Mouse (Mus musculus): ENCODE measurements around the gene Zfp871. TPM values are rescaled to one million over a fixed set of nuclear protein-coding genes. Genes with fewer than 3 reads are reported as not detected.

Gene Zfp871
- polyA plus RNA-seq, 1 experiment: 13.5 TPM

Other genes starting within 250 kb of the Zfp871 start
- gene Cyp4f37, start 167.0 kb downstream of the Zfp871 start, polyA plus RNA-seq (2011; ENCODE audit: insufficient read depth, insufficient read length, low replicate concordance, missing spikeins): not detected in 2 replicates
- not detected in 2 replicates for gene Cyp4f40, start 129.4 kb downstream of the Zfp871 start, polyA plus RNA-seq (2011; ENCODE audit: insufficient read depth, insufficient read length, low replicate concordance, missing spikeins)
- gene Cyp4f15, start 102.7 kb downstream of the Zfp871 start, polyA plus RNA-seq (2011; ENCODE audit: insufficient read depth, insufficient read length, low replicate concordance, missing spikeins): 0.97 TPM in 1 of 2 replicates, not detected in the other
- 0.45 and 1.3 TPM in 2 replicates for gene Zfp811, start 21.6 kb upstream of the Zfp871 start, polyA plus RNA-seq (2011; ENCODE audit: insufficient read depth, insufficient read length, low replicate concordance, missing spikeins)
- 0.49 and 5.1 TPM in 2 replicates for gene Zfp799, start 42.0 kb upstream of the Zfp871 start, polyA plus RNA-seq (2011; ENCODE audit: insufficient read depth, insufficient read length, low replicate concordance, missing spikeins)
- 0.81 and 1.6 TPM in 2 replicates for gene Zfp870, start 103.4 kb upstream of the Zfp871 start, polyA plus RNA-seq (2011; ENCODE audit: insufficient read depth, insufficient read length, low replicate concordance, missing spikeins)
- 1.00 TPM in 1 of 2 replicates, not detected in the other for gene Cyp4f14, start 129.1 kb upstream of the Zfp871 start, polyA plus RNA-seq (2011; ENCODE audit: insufficient read depth, insufficient read length, low replicate concordance, missing spikeins)
- gene Cyp4f13, start 159.1 kb upstream of the Zfp871 start, polyA plus RNA-seq (2011; ENCODE audit: insufficient read depth, insufficient read length, low replicate concordance, missing spikeins): 43.1 and 46.3 TPM in 2 replicates
- 3.8 and 13.6 TPM in 2 replicates for gene Zfp472, start 177.5 kb upstream of the Zfp871 start, polyA plus RNA-seq (2011; ENCODE audit: insufficient read depth, insufficient read length, low replicate concordance, missing spikeins)
- gene Zfp952, start 204.8 kb upstream of the Zfp871 start, polyA plus RNA-seq (2011; ENCODE audit: insufficient read depth, insufficient read length, low replicate concordance, missing spikeins): 3.8 and 5.8 TPM in 2 replicates
- gene Zfp763, start 245.1 kb upstream of the Zfp871 start, polyA plus RNA-seq (2011; ENCODE audit: insufficient read depth, insufficient read length, low replicate concordance, missing spikeins): 1.8 and 4.5 TPM in 2 replicates

All from bone marrow, adult 2 months (tissue).